Mouse (Mus musculus): ENCODE measurements at regions not wholly inside any gene's neighbourhood (a gene's known extent, or its start where the extent isn't known, plus 50 kb on each side); places are given as distances from the start of the nearest gene placed in this dataset.

DNA sequence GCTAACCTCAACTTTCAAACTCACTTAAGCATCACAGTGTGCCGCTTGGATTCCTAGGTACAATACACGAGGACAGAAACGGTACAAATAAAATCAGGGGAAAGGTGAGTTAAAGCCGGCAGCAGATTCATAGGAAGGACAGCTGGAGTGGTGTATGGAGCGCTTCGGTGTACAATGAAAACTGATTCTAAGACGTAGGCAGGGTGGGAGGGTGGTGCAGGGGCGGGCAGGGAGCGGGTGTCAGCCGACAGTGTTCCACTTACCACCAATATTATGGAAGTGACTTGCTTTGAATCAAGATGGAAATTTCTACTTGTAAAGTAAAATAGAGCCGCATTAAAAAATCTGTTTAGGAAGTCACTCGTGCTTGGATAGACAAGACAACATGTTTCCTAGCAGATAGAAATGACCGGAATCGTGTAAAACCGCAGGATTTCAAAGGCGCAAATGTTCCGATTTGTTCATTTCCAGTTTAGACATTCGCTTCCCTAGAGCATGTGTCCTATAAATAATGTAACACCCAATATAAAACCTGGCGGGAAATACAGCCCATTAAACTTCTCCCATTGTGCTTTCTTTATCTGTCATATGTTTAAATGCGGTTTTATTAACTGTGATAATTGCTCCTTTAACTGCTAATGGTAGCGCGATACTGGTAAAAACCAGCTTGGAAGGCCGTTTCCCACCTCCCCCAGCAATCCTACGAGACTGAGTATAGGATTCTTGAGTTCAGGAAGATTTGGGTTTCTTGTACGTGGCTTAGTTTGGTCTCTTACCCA is 203.3 kb downstream of the Lrig3 start:
- intact Hi-C loops (cut with DNase I): no loop called here
- DNase-seq: no peak

DNA sequence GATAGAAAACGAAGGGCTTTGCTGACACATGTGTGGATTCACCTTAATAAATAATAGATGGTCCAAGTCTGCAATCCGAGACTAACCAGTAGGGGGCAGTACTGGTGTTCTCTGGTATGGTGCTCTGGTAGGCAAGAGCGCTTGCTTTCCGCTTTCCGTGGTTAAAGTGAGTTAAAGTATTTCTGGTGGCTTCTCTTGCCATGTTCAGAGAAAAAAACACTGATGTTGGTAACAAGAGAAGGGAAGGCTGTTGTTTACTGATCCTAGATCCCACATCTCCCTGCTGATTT is 203.9 kb downstream of the Lrig3 start:
- intact Hi-C loops (cut with DNase I): no loop called here
- DNase-seq: peak in 1 of 2 experiments; percentile 6

DNA sequence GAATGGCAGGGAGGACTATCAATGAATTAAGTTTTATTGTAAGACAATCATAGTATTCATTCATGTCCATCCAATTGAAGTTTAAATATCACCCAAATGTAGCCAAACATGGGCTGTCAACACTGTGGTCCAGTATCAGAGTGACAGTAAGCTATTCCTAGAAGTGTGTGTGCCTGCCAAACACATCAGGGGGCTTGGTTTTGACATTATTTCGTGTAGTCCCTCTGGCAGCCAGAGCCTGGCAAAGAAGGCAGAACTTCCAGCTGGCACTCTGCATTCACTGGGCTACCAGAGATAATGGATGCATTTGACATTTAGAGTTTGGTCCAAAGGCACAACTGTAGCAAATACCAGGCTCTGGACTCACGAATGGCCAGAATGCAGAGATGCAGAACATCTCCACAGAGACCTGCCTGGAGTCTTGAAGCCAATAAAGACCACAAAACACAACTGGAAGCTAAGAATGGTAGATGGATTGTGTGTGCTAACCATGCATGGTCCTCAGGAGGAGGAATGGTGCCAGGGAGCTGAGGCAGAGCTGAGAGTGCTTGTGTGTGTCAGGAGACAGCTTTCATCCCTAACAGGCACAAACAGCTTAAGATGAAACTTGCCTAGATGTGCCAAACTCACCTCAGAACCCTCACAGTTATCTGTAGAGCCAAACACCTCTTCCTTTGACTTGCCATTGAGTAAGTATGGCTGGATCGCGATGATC is 210.9 kb downstream of the Lrig3 start:
- intact Hi-C loops (cut with DNase I): no loop called here
- DNase-seq: no peak

DNA sequence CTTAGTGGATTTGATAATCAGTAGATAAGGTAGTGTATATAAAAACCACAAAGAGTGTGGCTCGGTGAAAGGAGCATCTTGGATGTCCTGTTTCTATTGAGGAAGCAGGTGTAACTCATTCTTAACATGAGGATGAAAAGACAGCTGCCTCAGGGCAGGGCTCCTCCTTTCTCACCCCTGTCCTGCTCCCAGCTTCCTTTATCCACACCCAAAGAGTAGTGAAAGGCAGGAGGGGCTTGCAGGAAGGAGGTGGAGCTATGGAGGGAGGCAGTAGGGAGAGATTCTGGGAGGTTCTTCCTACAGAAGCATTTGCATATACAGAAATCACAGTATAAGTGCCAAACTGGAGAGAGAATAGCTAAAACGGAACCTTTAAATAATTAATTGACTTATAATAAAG is 216.4 kb downstream of the Lrig3 start:
- intact Hi-C loops (cut with DNase I): no loop called here
- DNase-seq: no peak

DNA sequence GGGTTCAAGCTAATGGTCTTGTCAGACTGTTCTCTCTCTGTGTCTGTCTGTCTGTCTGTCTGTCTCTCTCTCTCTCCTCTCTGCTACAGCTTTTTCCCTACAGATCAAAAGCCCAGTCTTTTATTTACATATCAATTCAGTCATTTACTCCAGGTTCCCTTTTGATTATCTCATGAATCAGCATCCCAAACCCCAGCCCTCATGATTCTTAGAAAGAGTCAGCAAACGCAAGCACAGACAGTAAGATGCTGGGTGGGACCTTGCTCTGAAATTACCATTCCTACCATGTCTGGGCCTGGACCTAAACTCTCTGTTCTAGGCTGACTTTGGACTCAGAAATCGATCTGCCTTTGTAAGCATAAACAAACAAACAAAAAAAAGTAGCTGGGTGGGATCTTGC is 218.0 kb downstream of the Lrig3 start:
- DNase-seq: no peak
- intact Hi-C loops (cut with DNase I): no loop called here

DNA sequence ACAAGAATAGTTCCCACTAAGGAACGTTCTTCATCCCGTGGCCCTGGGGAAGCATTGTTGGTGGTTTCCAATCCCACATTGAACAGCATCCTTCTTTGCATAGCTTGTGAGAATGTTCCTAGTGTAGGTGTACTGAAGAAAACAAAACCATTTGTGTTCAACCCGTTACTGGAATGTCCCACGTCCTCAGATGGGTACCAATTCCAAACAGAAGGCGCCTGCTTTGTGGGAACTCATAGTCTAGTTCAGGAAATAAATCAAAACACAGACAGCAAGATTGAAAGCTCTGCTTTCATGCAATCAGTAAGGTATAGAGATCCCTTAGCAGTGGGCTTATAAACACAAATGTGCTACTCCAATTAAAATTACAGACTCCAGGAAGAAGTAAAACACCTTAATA is 219.4 kb downstream of the Lrig3 start:
- DNase-seq: no peak
- intact Hi-C loops (cut with DNase I): no loop called here

DNA sequence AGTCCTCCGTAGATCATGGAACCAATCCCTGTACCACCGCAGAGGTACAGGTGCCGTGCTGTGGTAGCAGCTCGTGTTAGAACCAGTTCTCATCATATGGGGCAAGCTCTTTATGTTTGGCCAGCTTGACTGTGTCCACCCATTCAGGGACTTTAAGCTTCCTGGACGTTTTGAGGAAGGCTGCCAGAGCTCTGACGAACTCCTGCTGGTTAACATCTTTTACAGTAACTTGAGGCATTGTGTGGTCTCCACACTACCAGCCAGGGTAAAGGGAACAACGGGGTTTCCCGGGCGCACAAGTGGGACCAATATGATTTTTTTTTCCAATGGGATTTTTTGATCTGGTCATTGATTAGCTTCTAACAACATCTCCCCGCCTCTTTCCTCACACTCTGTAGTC is 220.1 kb downstream of the Lrig3 start:
- DNase-seq: no peak
- intact Hi-C loops (cut with DNase I): no loop called here

DNA sequence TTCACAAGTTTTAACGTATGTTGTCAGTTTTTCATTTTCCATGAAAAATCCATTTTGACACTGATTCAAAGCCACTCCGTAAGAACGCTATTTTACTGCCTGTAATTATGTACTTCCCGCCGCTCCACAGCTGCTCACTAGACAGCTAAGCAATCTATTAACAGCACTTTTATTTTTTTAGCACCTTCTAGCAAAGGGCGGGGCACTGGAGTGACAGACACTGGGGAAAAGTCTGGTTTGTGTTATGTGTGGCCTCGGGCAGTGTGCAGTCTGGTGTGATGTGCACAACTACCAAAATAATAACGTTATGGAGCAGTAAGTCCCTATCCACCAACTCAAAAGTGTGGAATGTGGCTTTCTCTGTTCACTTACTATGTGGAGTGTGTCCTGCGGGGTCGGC is 223.0 kb downstream of the Lrig3 start:
- no peak for DNase-seq
- intact Hi-C loops (cut with DNase I): no loop called here

Measured in heart, postnatal 14 days (tissue).